Mouse (Mus musculus) cerebellum, postnatal 25 days (tissue): Measurements from ENCODE around the gene Rassf8.

Source experiments
- DNase-seq, 2 experiments: peaks; one replicate each; pipeline ENCODE4 v3.0.0; 2021; ENCODE audit warnings: mixed read lengths in 2 of 2

Gene Rassf8

DNA sequence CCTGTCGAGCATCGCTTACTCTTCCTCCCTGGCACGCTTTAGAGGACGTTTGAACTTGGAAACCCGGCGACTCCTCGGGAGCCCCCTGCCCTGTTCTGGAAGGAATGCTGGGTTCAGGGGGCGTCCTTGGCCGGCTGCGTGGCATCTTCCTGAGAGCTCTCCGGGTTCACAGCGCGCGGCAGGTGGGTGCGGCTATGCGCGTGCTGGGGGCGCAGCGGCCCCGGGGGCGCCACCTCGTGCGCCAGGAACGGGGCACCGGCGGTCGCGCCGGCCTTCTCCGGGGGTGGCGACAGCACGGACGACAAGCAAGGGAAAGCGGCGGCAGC, 116.2 kb downstream of the Rassf8 start:
- DNase-seq, result no peak

DNA sequence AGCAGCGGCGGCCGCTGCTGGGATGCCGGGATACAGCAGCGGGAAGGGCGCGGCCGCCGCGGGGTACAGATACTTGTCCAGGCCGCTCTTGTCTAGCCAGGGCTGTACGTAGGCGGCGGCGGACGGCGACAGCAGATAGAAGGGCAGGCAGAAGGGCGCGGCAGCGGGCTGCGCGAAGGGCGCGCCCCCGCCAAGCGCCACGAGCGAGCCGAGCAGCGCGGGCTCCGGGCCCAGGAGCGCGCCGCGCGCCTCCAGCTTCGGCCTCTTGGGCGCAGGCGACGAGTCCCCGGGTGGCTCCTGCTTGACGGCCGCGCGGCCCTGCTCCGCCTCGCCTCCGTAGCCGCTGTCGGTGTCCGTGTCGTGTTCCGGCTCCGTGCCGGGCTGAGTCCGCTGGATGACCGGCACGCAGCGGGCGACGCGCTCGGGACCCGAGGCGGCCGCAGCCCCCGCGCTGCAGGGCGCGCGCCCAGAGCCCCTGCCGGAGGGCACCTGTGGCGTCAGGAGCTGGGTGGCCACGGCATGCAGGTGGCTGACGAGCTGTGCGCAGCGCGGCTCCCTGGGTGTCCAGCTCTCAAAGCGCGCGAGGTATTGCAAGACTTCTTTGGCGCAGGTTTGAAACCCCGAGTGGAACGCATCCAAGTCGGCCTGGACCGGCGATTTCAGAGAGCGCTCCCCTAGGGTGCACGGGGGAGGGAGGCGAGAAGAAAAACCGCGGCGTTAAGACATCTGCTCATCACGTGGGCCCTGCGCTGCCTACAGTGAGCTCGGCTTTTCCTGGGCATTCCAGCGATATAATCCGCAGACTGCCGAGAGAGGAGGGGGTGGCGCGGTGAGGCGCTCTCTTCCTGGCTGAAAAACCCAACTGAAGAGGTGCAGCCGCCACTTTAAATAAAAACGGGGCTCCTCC, 116.8 kb downstream of the Rassf8 start:
- peak; percentile 86 to 88 for DNase-seq

DNA sequence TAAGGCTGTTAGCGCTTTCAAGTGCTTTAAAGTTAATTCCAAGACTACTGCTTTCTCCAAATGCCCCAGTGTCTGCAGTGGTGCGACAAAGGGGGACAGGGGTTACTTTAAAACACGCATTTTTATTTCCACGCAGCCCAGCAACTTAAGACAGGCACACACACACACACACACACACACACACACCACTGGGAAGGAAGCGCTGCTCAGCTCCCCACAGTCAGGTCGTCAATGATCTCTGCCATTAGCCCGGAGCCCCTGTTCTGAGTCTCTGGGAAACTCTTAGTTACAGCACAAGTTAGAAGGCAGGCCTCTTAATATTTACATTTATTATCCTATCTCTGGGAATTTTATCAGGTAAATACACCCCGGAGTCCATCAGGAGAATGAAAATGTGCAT, 117.6 kb downstream of the Rassf8 start:
- peak in 1 of 2 experiments; percentile 55 for DNase-seq

DNA sequence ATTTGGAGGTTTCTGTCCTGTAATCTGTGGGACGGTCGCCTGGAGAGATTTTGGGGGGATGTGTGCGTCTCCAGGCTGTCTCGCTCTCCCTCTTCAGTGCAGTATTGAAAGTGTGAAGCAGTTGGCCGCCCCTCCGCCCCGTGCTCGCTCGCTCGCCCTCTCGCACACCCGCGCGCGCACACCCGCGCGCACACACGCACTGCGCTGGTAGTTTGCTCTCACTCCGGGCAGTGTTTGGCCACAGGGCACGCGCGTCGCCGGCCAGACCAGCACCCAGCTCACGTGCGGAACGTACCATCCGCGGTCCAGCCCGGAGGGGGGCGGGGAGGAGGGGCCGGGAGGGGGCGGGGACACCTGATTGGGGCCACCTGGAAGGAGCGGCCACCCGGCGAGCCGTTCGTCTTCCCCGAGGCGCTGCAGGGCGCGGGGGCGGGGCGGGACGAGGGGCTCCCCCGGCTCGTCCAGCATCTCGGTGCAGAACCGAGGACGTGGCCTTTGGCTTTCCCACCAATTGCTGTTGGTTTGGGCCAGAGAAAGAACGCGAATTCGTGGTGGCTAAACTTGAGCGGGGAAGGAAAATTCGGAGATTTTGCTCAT, 118.8 kb downstream of the Rassf8 start, which contains the start of gene Bhlhe41:
Gene Bhlhe41 (minus strand): TSS at position 270 of the 597 bp plus-strand sequence.
- DNase-seq, result peak; percentile 92 to 95

DNA sequence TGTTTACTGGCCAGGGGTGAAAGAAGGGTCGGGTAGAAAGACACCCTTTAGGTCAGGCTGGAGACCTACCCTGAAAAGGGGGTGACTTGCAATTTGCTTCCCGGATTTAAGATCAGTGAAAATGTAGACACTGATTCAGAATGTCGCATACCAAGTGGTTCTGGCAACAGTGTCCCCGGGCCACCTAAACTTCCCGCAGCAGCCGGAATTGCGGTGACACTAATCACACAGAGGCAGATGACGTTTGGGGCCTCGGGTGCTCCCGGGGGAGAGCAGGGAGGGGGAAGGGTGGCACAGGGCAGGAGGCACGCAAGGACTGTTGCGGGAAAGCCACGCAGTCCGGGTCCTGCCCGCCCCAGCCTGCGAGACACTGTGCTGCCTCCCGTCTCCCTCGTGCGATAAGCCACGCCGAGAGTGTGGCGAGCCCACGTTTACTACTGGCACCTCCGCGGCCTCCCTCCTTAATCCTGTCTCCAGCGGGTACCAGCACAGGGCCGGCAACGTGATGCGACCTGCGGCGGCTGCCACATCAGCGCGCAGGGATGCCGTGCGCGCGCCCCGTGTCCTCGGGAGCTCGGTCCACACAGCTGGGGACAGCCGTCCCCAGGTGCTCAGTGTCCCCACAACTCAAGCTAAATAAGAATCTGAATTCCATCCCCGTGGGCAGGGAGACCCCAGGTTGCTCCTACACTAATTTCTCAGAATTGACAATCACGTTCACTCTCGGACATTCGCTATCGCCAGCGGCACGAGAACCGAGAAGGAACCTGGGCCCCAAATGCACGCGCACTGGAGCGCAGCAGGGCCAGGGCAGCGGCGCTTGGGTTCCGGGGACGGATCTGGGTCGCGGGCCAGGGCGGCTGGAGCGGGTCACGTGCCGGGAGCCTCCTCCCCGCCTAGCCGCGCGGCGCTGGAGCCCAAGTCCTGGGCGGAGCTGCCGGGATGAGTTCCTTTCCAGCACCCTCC, 119.6 kb downstream of the Rassf8 start:
- peak; percentile 91 to 93 for DNase-seq

DNA sequence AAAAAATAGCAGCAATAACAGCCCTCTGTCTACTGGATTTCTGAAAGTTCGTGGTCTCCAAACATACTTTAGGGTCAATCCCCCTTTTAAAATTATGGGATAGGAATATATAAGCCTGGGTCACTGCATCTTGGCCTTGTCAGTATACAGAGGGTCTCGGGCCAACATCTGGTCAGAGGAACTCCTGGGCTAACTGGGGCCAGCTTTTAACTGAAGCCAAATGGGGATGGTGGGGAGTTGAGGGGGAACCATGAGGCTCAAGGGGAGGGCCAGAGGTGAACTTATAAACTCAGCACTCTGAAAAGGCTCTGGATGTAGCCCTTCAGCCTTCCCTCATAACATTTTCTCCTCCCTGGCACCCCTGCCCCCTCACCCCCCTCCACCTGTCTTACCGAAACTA, 120.6 kb downstream of the Rassf8 start:
- no peak for DNase-seq
